Mouse (Mus musculus) G1E (cell line): ENCODE results near the gene Gpr84.

Experiments
- CTCF ChIP-seq: IDR thresholded peaks from 2 replicates; pipeline ENCODE4 v1.5.1; 2012; ENCODE audit warnings: low read depth, low read length, inconsistent platforms, mixed read lengths
- GATA1 ChIP-seq: IDR thresholded peaks from 2 replicates; pipeline ENCODE4 v1.6.1; 2012; ENCODE audit warnings: borderline replicate concordance, low read length, inconsistent platforms, mixed read lengths
- POLR2AphosphoS5 ChIP-seq: IDR thresholded peaks from 2 replicates; pipeline ENCODE4 v1.6.1; 2012; ENCODE audit warnings: low read depth, low read length, inconsistent platforms; ENCODE audit not compliant: insufficient replicate concordance

- TF ChIP-seq GATA1: no peak
- TF ChIP-seq CTCF: no peak
- no peak for TF ChIP-seq POLR2AphosphoS5
Measured at GRCm38 (mm10) chr15:103298026-103298425, 12.4 kb downstream of the Gpr84 start.
